Mouse (Mus musculus) left cerebral cortex, adult 18-20 months (tissue): ENCODE data around the gene Kcnb1. TPM values are rescaled to one million over a fixed set of nuclear protein-coding genes. Genes with fewer than 3 reads are reported as not detected.
A peak's percentile ranks its signal among the peaks of the same experiment; 100 is the strongest.

Experiments used
- DNase-seq, 2 experiments: peaks; one replicate each; pipeline ENCODE4 v3.0.0; 2021 to 2022; ENCODE audit warnings: low spot score in 2 of 2, mixed read lengths in 1 of 2
- total RNA-seq, 2 experiments: library from RNA; stranded (reverse); gene quantifications; 2 replicates each; pipeline ENCODE4 v1.2.3; 2021

Kcnb1 gene
- total RNA-seq, 2 experiments from 2014 or later, result 197 to 205 TPM

DNA sequence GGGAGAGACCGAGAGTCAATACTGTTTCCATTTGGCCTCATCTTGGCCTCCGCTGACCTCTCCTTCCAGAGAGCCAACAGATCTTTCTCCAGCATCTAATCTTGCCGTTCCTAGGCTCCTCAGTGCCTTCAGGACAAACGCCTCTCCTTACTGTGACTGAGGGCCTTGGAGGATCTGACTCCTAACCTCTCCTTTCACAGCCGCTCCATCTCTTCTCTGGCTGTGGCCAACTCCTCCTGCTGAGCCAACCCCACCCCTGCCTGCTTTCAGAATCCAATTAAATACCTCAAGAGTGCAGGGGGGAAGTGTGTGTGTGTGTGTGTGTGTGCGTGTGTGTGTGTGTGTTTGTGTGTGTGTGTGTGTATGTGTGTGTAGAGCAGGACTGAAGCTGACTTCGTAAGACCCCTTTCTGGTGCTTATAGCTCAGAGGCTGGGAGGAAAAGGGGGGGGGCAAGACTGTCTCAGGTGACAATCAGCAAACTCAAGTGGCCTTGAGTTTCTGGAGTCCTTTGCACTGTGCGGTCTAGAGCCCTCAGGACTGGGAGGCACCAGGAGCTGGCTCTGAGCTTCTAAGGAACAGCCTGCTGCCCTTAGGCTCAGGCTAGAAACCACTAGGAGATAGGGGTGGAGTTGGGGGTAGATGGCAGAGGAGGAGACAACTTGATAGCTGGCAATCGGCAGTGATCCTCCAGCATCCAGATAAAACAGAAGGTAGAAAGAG is 59.7 kb downstream of the Kcnb1 start:
- no peak for DNase-seq

DNA sequence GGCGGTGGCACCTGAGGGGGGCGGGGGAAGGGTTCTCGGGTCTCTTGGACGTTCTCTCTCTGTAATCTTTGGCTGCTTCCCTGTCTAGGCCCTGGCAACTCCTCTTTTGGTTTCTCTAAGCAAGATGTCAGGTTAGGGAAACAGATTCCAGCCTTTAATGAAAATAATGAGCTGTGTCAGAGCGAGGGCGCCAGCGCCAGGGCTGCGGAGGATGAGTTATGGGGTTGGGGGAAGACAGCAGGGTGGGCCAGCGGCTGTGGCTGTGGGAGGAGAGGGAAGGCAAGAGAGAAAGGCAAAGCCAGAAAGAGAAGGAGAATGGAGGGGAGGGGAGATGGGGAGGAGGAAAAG is 60.4 kb downstream of the Kcnb1 start:
- no peak for DNase-seq

DNA sequence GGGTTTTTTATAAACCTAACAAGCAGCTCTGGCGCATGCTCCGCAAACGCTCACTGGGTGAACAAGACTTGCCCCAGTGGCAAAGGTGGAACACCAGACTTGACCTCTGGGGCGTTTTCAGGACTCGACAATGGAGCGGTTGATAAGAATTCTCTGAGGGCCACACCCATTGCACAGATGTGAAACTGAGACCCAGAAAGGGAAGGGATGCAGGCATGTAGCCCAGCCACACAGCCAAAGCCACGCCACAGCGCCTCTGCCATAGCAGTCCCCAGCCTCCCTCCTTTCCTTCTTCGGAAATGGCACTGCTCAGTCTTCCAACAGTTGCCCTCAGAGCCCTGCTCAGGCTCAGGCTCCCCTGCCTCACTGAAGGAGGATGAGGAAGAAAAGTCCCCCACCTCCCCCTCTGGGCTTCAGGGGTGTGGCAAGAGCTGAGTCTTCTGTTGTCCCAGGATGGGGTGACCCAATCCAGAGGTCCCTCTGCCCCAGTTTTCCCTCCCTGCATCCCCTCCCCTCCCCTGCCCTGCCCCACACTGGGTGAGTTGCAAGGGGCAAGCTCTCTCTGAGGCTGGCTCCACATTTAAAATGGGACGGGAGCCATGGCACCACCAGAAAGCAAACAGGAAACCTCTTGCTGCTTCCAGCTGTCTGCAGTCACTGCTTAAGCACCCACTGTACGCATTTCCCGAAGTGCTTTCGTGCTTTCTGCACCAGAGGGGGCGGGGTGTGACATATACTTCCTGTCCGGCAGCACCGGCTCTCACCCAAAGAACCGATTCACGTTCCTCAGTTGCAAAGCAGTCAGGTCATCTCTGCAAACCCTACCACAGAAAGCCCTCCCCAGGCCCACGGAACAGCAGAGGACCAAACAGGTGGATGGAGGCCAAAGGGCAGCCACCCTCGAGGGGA is 61.0 kb downstream of the Kcnb1 start:
- peak in 1 of 2 experiments; percentile 48 for DNase-seq

DNA sequence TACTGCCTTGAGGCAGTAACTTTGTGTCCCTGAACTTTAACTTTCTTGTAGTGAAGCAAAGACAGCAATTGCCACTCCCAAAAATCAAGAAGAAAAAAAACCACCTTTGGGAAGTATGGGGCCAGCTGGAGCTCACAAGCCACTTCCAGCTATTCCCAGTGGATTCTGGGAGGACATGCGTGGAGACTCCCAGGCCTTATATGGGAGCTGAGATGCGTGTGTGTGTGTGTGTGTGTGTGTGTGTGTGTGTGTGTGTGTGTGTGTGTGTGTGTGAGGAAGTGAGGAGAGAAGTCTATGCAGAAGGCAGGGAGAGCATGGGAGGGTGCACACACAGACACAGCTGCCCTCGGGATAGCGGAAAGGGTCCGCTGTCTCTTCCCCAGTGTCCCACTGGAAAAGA is 62.6 kb downstream of the Kcnb1 start:
- DNase-seq, result no peak

DNA sequence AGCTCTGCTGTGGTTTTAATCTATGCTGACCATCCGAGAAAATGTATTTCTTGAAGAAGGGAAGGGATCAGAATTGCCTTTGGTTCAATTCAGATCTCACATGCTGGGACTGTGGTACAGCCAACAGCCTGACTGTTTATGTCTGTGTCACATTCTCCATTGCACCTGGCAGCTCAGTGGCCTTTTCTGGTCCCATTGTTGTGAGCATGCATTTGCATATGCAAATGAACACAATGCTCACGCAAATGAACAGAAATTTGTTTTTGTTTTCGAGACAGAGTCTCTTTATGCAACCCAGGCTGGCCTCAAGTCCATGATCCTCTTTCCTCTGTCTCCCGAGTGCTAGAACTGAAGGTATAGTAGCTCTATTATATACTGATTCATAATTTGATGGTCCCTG is 64.2 kb downstream of the Kcnb1 start:
- DNase-seq, result no peak

DNA sequence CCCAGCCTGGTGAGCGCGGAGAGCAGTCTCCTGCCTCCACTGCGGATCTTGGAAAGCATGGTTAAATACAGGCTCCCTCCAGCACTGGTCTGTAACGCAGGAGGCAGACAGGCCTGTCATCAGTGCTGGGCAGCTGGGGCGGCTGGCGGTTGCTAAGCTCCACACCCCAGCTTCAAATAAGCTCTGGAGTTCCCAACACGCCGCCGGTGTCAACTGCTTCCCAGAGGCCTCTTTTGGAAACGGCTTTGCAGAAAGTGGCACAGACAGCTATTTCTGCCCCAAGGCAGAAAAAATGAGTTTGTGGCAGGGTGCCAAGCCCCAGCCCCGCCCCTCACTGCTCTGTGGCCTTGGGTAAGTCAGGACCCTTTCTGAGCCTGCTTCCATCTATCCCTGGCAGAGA is 66.0 kb downstream of the Kcnb1 start:
- peak; percentile 52 to 65 for DNase-seq

DNA sequence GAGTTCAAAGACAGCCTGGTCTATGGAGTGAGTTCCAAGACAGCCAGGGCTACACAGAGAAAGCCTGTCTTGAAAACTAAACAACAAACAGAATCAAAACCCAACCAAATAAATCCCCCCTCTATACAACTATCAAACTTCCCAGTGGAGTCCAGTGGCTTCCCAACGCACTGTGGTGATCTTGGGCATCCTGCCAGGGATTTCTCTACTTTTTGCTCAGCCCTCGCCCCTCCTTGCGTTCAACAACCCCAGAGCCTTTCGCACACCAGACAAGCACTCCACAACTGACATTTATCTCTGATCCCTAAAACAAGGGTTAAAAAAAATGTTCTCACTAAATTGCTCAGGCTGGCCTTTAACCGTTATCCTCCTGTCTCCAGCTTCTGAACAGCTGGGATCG is 67.2 kb downstream of the Kcnb1 start:
- no peak for DNase-seq

DNA sequence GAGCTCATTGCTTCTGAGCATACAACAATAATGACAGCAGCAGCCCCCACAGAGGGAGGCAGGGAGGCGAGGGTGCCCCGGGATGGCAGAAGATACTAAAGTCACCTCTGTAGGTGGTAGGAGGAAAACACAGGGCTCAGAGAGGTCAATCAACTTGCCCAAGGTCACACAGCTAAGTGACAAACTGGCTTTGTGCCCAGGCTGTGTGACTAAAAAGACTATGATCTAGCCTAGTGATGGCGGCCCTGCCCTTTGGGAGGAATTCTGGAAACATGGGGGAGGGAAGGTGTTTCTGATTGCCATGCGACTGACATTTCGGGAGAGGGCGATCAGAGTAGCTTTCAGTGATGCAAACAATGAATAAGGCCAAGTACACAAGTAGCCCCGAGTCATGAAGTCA is 68.0 kb downstream of the Kcnb1 start:
- no peak for DNase-seq

DNA sequence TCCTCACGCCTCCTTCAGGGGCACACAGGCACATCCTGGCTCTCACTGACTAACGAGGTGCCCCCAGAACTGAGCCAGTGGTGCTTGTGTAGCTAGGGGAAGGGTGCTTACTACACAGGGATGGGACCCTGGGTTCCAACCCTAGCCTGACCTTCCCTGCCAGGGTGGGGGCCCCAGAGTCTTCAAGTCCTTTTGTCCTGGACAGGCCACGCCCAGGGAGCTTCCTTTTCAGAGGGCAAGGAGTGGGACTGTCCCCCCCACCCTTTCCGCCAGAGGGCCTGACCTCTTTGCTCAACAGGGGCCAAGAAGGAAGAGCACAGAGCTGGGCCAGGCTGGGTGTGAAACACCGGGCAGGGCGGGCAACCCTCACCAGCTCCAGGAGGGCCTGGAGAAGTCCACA is 68.7 kb downstream of the Kcnb1 start:
- DNase-seq, result no peak

DNA sequence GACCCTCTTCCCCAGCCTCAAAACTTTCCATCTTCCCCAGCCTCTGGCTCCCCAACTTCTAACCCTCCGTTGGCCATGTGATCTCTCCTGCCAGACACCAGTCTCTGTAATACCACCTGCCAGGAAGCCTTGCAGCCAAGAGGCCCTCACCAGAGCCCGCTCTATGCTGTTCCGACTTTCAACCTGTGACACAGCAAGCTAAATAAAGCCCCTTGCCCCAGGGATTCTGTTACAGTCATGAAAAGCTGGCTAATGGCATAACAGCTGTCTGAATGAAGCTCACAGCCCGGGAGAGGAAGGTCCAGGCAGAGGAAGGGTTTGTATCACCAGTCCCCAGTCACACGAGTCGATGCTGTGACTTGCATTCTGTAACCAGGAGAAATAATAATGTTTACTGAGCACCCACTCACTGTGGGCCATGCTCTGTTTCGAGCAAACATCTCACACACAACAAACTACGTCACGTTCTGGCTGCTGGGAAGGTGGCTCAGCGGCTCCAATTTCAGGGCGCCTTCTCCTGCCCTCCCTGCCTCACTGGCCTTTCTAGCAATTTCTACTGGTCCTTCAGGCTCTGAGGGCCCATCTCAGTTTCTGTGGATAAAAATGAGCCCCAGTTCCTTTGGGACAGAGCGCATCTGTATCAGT is 69.6 kb downstream of the Kcnb1 start:
- no peak for DNase-seq

DNA sequence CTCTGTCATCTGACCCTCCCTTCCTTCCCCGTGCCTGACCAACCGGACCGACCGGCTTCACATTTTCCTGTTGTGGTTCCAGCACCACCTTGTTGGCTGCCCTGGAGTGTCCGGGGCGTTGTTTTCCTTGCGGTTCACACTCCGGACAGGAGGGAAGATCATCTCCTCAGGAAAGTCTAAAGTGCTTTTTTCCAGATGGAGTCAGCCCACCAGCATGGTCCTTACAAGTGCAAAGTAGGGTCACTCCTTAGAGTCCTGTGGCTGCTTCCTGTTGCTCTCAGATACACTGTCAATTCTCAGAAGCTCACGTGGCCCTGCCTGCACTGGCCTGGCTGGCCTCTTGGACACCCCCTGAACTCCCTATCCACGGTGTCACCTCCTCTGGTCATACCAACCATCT is 71.9 kb downstream of the Kcnb1 start:
- DNase-seq, result no peak

DNA sequence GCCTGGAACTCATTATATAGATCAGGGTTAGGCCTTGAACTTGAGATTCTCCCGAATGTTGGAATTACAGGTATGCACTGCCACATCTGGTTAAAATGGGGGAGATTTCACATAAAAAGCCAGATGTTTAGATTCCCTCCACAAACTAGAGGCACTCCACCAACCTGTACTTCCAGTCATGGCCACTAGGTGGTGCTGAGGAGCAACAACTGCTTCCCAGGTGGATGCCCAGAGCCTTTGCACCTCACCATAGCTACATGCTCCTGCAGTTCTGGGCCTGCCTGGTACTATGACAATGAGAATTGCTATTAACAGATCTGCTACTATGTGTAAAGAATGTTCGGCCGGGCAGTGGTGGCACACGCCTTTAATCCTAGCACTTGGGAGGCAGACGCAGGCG is 77.2 kb downstream of the Kcnb1 start:
- DNase-seq, result peak; percentile 84 to 92

DNA sequence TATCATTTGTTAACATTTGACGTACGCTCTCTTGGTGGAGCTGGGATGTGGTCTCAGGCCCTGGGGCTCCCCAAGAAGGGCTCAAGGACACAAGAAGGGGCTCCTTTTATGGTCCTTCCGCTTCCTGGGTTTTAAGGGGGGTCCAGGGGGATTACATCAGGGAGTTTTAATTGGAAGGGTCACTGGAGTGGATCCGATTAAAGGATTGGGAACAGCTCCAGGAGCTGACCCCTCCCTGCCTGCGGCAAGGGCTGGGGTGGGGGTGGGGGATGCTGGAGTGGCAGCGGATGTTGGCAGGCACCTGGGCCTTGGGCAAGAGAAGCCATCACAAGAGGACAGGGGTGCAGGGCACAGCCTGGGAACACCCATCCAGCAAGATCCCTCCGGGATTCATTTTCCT is 77.7 kb downstream of the Kcnb1 start:
- no peak for DNase-seq

DNA sequence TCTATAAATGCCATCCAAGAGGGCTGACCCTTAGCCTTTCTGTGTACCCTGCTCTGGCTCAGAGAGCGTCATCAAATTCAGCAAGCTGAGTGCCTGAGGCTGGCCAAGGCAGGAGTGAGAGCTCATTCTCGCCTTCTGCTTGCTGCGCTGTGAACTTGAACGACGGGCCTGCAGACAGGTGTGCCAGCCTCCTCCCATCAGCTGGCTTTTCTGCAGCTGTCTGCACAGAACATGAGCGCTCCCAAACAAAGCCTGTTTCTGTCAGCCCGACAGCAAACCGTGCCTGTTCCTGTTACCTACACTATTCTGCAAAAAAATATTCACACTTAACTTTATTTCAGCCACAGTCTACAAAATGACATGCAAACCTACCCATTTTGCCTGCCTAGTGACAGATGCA is 80.4 kb downstream of the Kcnb1 start:
- DNase-seq, result no peak

DNA sequence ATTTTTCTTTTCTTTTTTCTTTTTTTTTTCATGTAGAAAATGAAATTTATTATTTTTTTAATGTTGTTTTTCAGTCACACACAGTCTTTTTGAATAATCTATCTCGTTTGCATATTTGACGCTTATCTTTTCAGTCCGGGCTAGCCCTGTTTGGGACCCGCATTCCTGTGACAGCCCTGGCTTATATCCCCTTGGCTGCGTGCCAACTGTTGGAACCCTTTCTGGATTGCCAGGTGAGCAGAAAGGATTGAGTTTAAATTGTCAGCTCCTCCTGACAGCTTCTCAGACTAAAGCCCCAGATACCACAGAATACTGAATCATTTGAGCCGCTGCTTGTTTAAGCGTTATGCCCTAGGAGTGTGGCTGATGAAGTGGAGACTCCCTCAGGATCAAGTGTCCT is 86.4 kb downstream of the Kcnb1 start:
- no peak for DNase-seq

DNA sequence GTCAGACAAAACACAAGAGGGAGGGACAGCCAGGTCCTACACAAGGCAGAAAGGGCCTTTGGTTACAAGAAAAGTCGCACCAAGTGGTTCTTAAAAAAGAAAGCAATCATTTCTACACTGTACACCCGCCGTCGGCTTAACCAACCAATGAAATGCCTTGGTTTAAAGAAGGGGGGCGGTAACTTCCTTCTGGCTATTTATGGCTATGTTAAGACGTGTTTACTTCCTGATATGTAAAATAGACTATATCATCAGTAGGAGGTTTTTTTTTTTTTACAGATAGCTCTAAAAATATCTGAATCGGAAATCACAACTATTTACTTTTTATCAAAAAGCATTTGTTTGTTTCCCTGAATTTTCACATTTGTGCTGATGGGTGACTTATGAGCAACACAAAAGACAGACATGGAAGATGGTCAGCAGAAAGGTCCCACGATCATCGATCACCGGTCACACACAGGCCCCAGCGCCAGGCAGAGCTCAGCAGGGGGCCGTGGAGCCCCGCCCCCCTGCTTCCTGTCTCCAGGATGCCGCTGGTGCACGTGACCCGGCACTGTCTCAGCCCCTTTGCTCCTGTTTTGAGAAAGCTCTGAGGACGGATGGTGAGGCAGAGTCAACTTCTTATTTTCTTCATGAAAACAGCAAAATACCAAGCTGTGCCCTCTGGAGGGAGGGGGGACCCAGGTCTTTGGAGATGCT is 88.1 kb downstream of the Kcnb1 start:
- DNase-seq, result no peak

DNA sequence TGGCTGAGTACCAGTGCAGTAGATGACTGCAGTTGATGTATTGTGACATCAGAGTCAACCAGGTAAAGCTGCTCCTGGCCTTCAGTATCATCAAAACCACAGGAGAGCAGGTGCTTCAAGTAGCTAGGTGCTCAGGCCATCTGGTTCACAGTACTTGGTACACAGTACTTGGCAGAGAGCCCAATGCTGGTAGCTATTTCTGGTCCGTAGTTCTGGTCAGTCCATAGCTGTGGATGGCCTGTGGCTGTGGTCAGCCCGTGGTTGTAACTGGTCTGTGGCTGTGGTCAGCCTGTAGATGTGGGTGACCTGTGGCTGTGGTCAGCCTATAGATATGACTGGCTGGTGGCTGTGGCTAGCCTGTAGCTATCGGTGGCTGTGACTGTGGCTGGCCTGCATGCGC is 95.3 kb downstream of the Kcnb1 start:
- no peak for DNase-seq

DNA sequence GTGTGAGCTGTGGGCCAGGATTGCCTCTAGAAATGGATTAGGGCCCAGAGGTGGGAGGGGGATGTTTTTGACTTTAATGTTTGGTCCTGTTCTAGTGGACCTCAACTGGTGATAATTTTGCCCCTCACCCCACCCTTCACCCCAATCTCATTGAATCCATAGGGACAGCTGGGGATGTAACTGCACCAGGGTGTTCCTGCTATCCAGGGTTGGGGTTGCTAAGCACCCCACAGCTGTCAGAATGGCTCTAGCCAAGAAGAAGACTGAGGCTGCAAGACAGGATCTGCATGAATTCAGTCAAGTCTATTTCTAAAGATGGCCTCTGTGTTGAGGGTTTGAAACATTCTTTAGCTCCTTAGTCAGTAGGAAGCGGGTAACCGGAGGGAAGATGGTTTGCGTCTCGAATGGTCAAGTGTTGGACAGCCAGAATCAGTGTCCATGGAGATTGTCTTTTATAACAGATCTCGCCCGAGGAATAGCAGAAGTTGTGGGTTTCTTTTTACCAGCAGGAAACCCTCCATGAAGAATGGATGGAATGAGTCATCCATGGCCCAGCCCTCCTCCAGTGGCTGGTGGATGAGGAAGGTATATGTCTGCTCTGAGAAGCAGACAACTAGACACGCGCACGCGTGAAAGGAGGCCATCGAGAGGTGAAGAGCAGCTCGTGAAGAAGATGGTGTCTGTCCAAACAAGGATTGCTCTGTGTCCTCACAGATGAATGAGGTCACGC is 96.6 kb downstream of the Kcnb1 start:
- no peak for DNase-seq

DNA sequence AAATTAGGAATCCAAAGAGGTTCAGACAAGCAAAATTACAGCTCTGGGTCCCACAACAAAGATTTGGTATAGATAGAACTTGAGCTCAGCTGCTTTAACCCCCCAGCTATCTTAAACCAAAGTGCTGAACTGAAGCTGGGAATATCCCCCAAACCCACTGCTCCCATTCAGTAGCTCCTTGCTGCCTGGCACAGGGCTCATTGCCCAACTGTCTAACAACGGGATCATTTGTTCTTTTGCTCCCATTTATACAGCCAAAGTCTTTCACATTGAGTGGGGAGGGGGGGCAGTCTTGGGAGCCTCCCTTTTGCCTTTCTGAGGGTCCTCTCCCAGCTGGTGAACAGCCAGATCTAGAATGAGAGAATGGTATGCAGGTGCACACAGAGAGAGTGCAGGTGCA is 99.7 kb downstream of the Kcnb1 start:
- DNase-seq, result no peak

DNA sequence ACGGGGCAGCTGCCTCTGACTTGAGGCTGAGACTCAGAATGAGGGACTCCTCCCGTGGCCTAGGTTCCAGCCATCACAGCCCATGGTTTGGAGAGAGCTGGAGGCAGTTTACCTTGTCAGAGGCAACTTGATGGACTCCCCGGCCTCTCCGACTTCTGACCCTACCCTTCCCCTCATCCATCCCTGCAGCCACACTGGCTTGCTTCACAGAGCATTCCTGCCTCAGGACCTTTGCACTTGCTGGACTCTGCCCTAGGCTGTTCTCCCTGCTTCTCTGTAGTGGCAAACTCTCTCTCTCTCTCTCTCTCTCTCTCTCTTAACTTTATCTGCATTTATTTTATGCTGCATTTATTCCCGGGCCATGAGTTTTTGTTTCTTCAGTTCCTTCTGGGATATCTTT is 103.1 kb downstream of the Kcnb1 start:
- DNase-seq, result no peak

DNA sequence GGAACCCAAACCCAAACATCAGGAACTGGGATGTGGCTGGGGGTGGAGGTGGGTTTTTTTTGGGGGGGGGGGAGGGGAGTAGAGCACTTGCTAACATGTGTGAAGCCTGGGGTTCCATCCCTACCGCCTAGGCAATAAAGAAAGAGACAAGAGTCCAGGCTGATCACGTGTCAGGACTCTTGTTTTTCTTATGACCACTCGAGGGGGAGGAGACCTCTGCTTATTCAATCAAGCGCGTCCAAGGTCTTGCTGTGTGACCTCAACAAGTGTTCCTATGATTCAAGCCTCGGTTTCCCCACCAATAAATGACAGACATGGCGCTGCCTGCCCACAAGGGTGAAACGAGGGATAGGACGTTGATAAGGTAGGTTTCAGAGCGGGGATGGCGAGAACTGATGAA is 103.9 kb downstream of the Kcnb1 start:
- no peak for DNase-seq
